ENCODE assay signal across 9 mouse cellular contexts in the genomic region with DNA sequence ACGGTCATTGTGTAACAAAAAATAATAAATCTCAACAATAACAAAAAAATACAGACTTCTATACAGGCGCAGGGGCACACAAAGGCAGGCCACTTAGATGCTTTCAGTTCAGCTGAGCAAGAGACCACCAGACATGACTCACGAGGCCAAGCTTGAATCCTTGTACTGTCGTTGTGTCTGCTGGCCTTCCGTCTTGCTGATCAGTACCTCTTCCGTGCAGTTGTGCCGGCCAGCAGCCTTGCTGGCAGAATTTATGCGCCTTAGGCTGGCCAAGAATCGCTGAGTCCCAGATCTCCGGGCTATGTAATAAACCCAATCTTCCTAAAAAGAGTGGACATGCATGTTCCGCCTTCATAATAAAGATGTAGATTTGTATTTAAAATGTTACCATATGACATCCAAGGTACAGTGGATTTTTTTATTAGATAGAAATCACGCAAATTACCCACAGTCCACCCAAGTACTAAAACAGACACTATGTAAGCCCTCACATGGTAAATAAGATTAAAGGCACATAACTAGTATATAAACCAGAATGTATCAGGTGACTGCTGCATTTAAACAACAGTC. TPM values are rescaled to one million over a fixed set of nuclear protein-coding genes. Genes with fewer than 3 reads are reported as not detected.
DNase-seq lines count a peak whose midpoint lies in the region; ATAC-seq and TF ChIP-seq lines count a peak whose summit lies in the region.
"Had no signal": no experiment of that assay in that cellular context is flagged by ENCODE, and none has a peak within 500 bp of the region (broad histone marks: within the 10 kb centered on the region; RNA-seq: fewer than 3 reads in every experiment).

No protein-coding gene starts in this region.

- no peaks in the 10 kb centered on the region for H3K9me3 ChIP-seq in ES-E14 (ENCODE audit: control insufficient read depth, insufficient read depth, low read depth, low read length)
- no peaks in the 10 kb centered on the region for H3K9me3 ChIP-seq in forebrain, embryonic 14.5 days (replicated peaks; ENCODE audit: control insufficient read depth, low read length)
- H3K9me3 ChIP-seq in limb, embryonic 14.5 days (ENCODE audit: control insufficient read depth, low read length) = no peaks in the 10 kb centered on the region

- peaks cover 0 to 4% of the 10 kb centered on the region in 2 experiments; a peak in 2 of 4 replicates for H3K4me1 ChIP-seq in ES-E14 (ENCODE audit: control insufficient read depth in 2 of 2, insufficient read depth in 2 of 2, low read length in 2 of 2, poor library complexity in 1 of 2)
- H3K4me1 ChIP-seq in forebrain, embryonic 14.5 days (ENCODE audit: control insufficient read depth, insufficient read depth, low read length) = peaks cover 7% of the 10 kb centered on the region; the same call in 1 of the 2 replicates
- H3K4me1 ChIP-seq in limb, embryonic 14.5 days (ENCODE audit: control insufficient read depth, insufficient read depth, low read length) = peaks cover 7% of the 10 kb centered on the region

- peak overlapping the region; percentile 71; the same call in 1 of the 2 replicates for H3K9ac ChIP-seq in ES-E14 (ENCODE audit: insufficient read depth, low read depth, low read length, poor library complexity, severe bottlenecking)
- H3K9ac ChIP-seq in forebrain, embryonic 14.5 days (ENCODE audit: low read length) = peak overlapping the region; percentile 87
- peak overlapping the region; percentile 93 for H3K9ac ChIP-seq in limb, embryonic 14.5 days (ENCODE audit: low read depth, low read length, severe bottlenecking)

- no peak for TF ChIP-seq POLR2A in limb, embryonic 14.5 days (IDR thresholded peaks at IDR 0.05; ENCODE audit: borderline replicate concordance, extremely low read depth, insufficient read depth, insufficient read length)

- intact Hi-C loops in gastrocnemius, adult 2 months (cut with DNase I) = loop anchor here (5.0 kb wide), 1 partner anchor 34 kb away; a partner anchor contains a TSS

- in situ Hi-C loops in ES-E14 (cut with MboI; ENCODE audit: low sequenced_read_pairs in 2 of 2, unreplicated experiment in 2 of 2) = no loop called here

- H3K27me3 ChIP-seq in forebrain, embryonic 14.5 days (replicated peaks; ENCODE audit: control insufficient read depth, insufficient read depth, low read length) = no peaks in the 10 kb centered on the region
- no peaks in the 10 kb centered on the region for H3K27me3 ChIP-seq in limb, embryonic 14.5 days (ENCODE audit: control insufficient read depth, insufficient read depth, low read length)
- H3K27me3 ChIP-seq: CH12.LX had no signal

- H3K36me3 ChIP-seq in ES-E14 (ENCODE audit: control insufficient read depth, insufficient read depth, low read length, poor library complexity, severe bottlenecking) = peaks cover 8% of the 10 kb centered on the region
- H3K36me3 ChIP-seq in forebrain, embryonic 14.5 days (ENCODE audit: control insufficient read depth, insufficient read depth, low read length) = peaks cover 20% of the 10 kb centered on the region
- H3K36me3 ChIP-seq in limb, embryonic 14.5 days (ENCODE audit: control insufficient read depth, insufficient read depth, low read length) = peaks cover 3% of the 10 kb centered on the region; the same call in 1 of the 2 replicates

- peak; percentile 21; the same call in 1 of the 2 replicates for ATAC-seq in forebrain, embryonic 14.5 days
- no peak; the same call in 1 of the 2 replicates for ATAC-seq in limb, embryonic 14.5 days (ENCODE audit: low FRiP score, low read depth)

- peak overlapping the region; percentile 75 for H3K4me3 ChIP-seq in gastrocnemius, adult 2 months
- H3K4me3 ChIP-seq in ES-E14 (ENCODE audit: insufficient read depth in 1 of 2, low read depth in 1 of 2, low read length in 2 of 2, poor library complexity in 1 of 2, severe bottlenecking in 1 of 2) = peak overlapping the region; percentile 64 to 77
- H3K4me3 ChIP-seq in forebrain, embryonic 14.5 days (ENCODE audit: low read depth, low read length) = peak overlapping the region; percentile 48
- peak overlapping the region; percentile 58 for H3K4me3 ChIP-seq in limb, embryonic 14.5 days (replicated peaks; ENCODE audit: low read length)

- no peak for TF ChIP-seq CTCF in gastrocnemius, adult 2 months (IDR thresholded peaks at IDR 0.05)

- DNase-seq in gastrocnemius, adult 2 months = peak; percentile 57
- no peak for DNase-seq in gastrocnemius, postnatal 4 days (ENCODE audit: low spot score in 2 of 2)
- DNase-seq in ES-E14 (ENCODE audit: low read depth, low spot score) = no peak
- DNase-seq in forebrain, embryonic 14.5 days (ENCODE audit: low spot score) = no peak
- DNase-seq in limb, embryonic 14.5 days (ENCODE audit: low spot score) = no peak
- no peak for DNase-seq in yolk sac, embryonic 10.5 days (ENCODE audit: low spot score)
- DNase-seq in thymus, postnatal 14 days = no peak
- DNase-seq in retina, embryonic 14.5 days (ENCODE audit: low spot score) = no peak

- peak overlapping the region; percentile 90 for H3K27ac ChIP-seq in gastrocnemius, adult 2 months
- H3K27ac ChIP-seq in ES-E14 (ENCODE audit: insufficient read depth, low read depth, low read length, poor library complexity, severe bottlenecking) = no peak overlapping the region
- H3K27ac ChIP-seq in forebrain, embryonic 14.5 days (ENCODE audit: low read depth, low read length) = no peak overlapping the region
- peak overlapping the region; percentile 89 for H3K27ac ChIP-seq in limb, embryonic 14.5 days (replicated peaks; ENCODE audit: low read depth, low read length)

- WGBS in forebrain, embryonic 14.5 days = 63% methylated on average over 12 of the region's 12 CpGs
- WGBS in limb, embryonic 14.5 days = 43% methylated on average over 12 of the region's 12 CpGs

- peak overlapping the region; percentile 96 for H3K4me2 ChIP-seq in forebrain, embryonic 14.5 days (ENCODE audit: low read length)
- peak overlapping the region; percentile 97 for H3K4me2 ChIP-seq in limb, embryonic 14.5 days (replicated peaks; ENCODE audit: low read depth, low read length, severe bottlenecking)

TF ChIP-seq in ES-E14, 5 proteins besides CTCF, POLR2A, EP300 and RAD21:
- TF ChIP-seq ZNF384 (IDR thresholded peaks at IDR 0.05; ENCODE audit: low read depth, low read length) = no peak
- no peak for TF ChIP-seq ZC3H11A (IDR thresholded peaks at IDR 0.05; ENCODE audit: borderline replicate concordance, low read depth, low read length)
- TF ChIP-seq HCFC1 (IDR thresholded peaks at IDR 0.05; ENCODE audit: borderline replicate concordance, insufficient read depth, low read length) = no peak
- TF ChIP-seq CHD2 (IDR thresholded peaks at IDR 0.05; ENCODE audit: low read depth, low read length) = no peak
- TF ChIP-seq MAFK (IDR thresholded peaks at IDR 0.05; ENCODE audit: insufficient read depth, low read depth, low read length) = no peak
TF ChIP-seq in ES-E14: peak in this region for 0.

RNA-seq across cellular contexts. Expression of a gene that starts 13.4 kb away (rescaled TPM):
- total RNA-seq in gastrocnemius, adult 2 months (2021) = 10 to 100 TPM in 1 of 2 experiments, 1 to 10 TPM in 1; 9.7 to 12.3 TPM
- total RNA-seq in gastrocnemius, postnatal 4 days (2021) = 10 to 100 TPM; 14.0 to 18.1 TPM
- 93.7 and 126 TPM in 2 replicates for total RNA-seq in ES-E14 (2012; rRNA removed)
- polyA plus RNA-seq in forebrain, embryonic 14.5 days (2014; fragmentation: Nextera tagmentation; extraction: Ambion mirVana) = 188 and 204 TPM in 2 replicates
- 54.7 and 58.6 TPM in 2 replicates for polyA plus RNA-seq in limb, embryonic 14.5 days (2012; rRNA removed)
- 52.9 and 53.9 TPM in 2 replicates for polyA plus RNA-seq in limb, embryonic 14.5 days (2014; fragmentation: Nextera tagmentation; extraction: Ambion mirVana)

RNA-seq across cellular contexts. Expression of a gene that starts 31.1 kb away (rescaled TPM):
- 10 to 100 TPM; 19.9 to 38.1 TPM for total RNA-seq in gastrocnemius, adult 2 months (2021)
- 100 to 1,000 TPM; 172 to 185 TPM for total RNA-seq in gastrocnemius, postnatal 4 days (2021)
- total RNA-seq in ES-E14 (2012; rRNA removed) = 278 and 403 TPM in 2 replicates
- polyA plus RNA-seq in forebrain, embryonic 14.5 days (2014; fragmentation: Nextera tagmentation; extraction: Ambion mirVana) = 520 and 536 TPM in 2 replicates
- 283 and 371 TPM in 2 replicates for polyA plus RNA-seq in limb, embryonic 14.5 days (2012; rRNA removed)
- polyA plus RNA-seq in limb, embryonic 14.5 days (2014; fragmentation: Nextera tagmentation; extraction: Ambion mirVana) = 661 and 673 TPM in 2 replicates

RNA-seq across cellular contexts. Expression of a gene that starts 33.5 kb away (rescaled TPM):
- total RNA-seq in gastrocnemius, adult 2 months (2021) = under 1 TPM; 0.50 to 0.51 TPM
- 1 to 10 TPM; 1.6 to 2.0 TPM for total RNA-seq in gastrocnemius, postnatal 4 days (2021)
- total RNA-seq in ES-E14 (2012; rRNA removed) = 0.58 and 0.74 TPM in 2 replicates
- 1.1 and 1.4 TPM in 2 replicates for polyA plus RNA-seq in forebrain, embryonic 14.5 days (2014; fragmentation: Nextera tagmentation; extraction: Ambion mirVana)
- polyA plus RNA-seq in limb, embryonic 14.5 days (2012; rRNA removed) = 1.2 and 1.4 TPM in 2 replicates
- polyA plus RNA-seq in limb, embryonic 14.5 days (2014; fragmentation: Nextera tagmentation; extraction: Ambion mirVana) = 1.7 TPM in 2 replicates

RNA-seq across cellular contexts. Expression of a gene that starts 41.7 kb away (rescaled TPM):
- total RNA-seq in gastrocnemius, adult 2 months (2021) = 100 to 1,000 TPM; 843 to 991 TPM
- 100 to 1,000 TPM; 439 to 518 TPM for total RNA-seq in gastrocnemius, postnatal 4 days (2021)
- total RNA-seq in ES-E14 (2012; rRNA removed) = 1.9 and 3.2 TPM in 2 replicates
- polyA plus RNA-seq in forebrain, embryonic 14.5 days (2014; fragmentation: Nextera tagmentation; extraction: Ambion mirVana) = 0.60 and 1.4 TPM in 2 replicates
- polyA plus RNA-seq in limb, embryonic 14.5 days (2012; rRNA removed) = 9.2 and 14.9 TPM in 2 replicates
- 7.7 and 13.0 TPM in 2 replicates for polyA plus RNA-seq in limb, embryonic 14.5 days (2014; fragmentation: Nextera tagmentation; extraction: Ambion mirVana)

Comparison
In these comparisons a context has a peak if more than half of its experiments do, and no peak if none do; other contexts are left out.
1. H3K27ac ChIP-seq: peak in gastrocnemius, adult 2 months (single experiment) and limb, embryonic 14.5 days (single experiment); none in ES-E14 (single experiment) and forebrain, embryonic 14.5 days (single experiment).
2. Peak in every context shown above with its lines, with median percentiles within 50 percentile points of each other: H3K4me3 ChIP-seq and H3K9ac ChIP-seq.